Mouse (Mus musculus) embryonic facial prominence, embryonic 12.5 days (tissue): ENCODE measurements around the gene Pnkd. TPM values are rescaled to one million over a fixed set of nuclear protein-coding genes. Genes with fewer than 3 reads are reported as not detected.
A peak's percentile ranks its signal among the peaks of the same experiment; 100 is the strongest.
"Not testable (repeated sequence)": the region's sequence is repeated elsewhere in the genome, so short reads cannot be mapped to it uniquely, and the experiment has no call there.

Experiments used
- ATAC-seq: fragments of 200-750 bp; cut with Nextera tagmentation; 2 replicates; pipeline ENCODE4 v1.8.0; 2017; ENCODE audit not compliant: insufficient number of reproducible peaks, insufficient read depth, low FRiP score, low TSS enrichment
- H3K27ac ChIP-seq: fragments of 300-500 bp; sonication (generic); 2 replicates; pipeline ENCODE4 v1.5.1; 2016; ENCODE audit warnings: mild to moderate bottlenecking
- H3K27me3 ChIP-seq: fragments of 300-500 bp; sonication (generic); 2 replicates; pipeline ENCODE4 v1.6.1; 2016; ENCODE audit warnings: mild to moderate bottlenecking, moderate library complexity
- H3K36me3 ChIP-seq: fragments of 300-500 bp; sonication (generic); 2 replicates; pipeline ENCODE4 v1.6.1; 2016; ENCODE audit warnings: mild to moderate bottlenecking
- H3K4me1 ChIP-seq: fragments of 300-500 bp; sonication (generic); 2 replicates; pipeline ENCODE4 v1.6.1; 2016
- H3K4me2 ChIP-seq: fragments of 300-500 bp; sonication (generic); replicated peaks from 2 replicates; pipeline ENCODE4 v1.6.1; 2016; ENCODE audit warnings: mild to moderate bottlenecking, moderate library complexity
- H3K4me3 ChIP-seq: fragments of 300-500 bp; sonication (generic); 2 replicates; pipeline ENCODE4 v1.5.1; 2016; ENCODE audit warnings: mild to moderate bottlenecking
- H3K9ac ChIP-seq: fragments of 300-500 bp; sonication (generic); 2 replicates; pipeline ENCODE4 v1.6.1; 2016; ENCODE audit warnings: mild to moderate bottlenecking, moderate library complexity
- H3K9me3 ChIP-seq: fragments of 300-500 bp; sonication (generic); 2 replicates; pipeline ENCODE4 v1.6.1; 2016; ENCODE audit warnings: mild to moderate bottlenecking, moderate library complexity
- WGBS: fragments of 180-500 bp; shearing (Covaris S2); methylation state at CpG from one replicate; pipeline ENCODE4 v1.1.7; 2016; 5-methylcytosine and 5-hydroxymethylcytosine counted together
- polyA plus RNA-seq: library from polyadenylated mRNA; unstranded; fragments of >200 nt; fragmentation: Nextera tagmentation; extraction: Ambion mirVana; gene quantifications from 2 replicates; pipeline ENCODE4 v1.2.1, GENCODE M21; 2016

Pnkd gene
- polyA plus RNA-seq, 1 experiment from 2014 or later, result 106 TPM

GRCm38 (mm10) chr1:74335033-74335432, 50.3 kb downstream of the Pnkd start:
- no peak for ATAC-seq
- Histone ChIP-seq H3K27ac (no peak overlapping the region), H3K36me3 (no peaks in the 10 kb centered on the region), H3K27me3 (no peaks in the 10 kb centered on the region), H3K4me3 (no peak overlapping the region), H3K9me3 (no peaks in the 10 kb centered on the region), H3K4me2 (no peak overlapping the region), H3K4me1 (peaks cover 26% of the 10 kb centered on the region; the same call in 1 of the 2 replicates), H3K9ac (no peak overlapping the region)
- 36% methylated on average over 4 of the region's 4 CpGs for WGBS

GRCm38 (mm10) chr1:74335436-74336170, 50.9 kb downstream of the Pnkd start:
- Histone ChIP-seq H3K9ac (no peak overlapping the region), H3K36me3 (no peaks in the 10 kb centered on the region), H3K4me3 (no peak overlapping the region), H3K4me2 (no peak overlapping the region), H3K4me1 (peaks cover 24% of the 10 kb centered on the region; the same call in 1 of the 2 replicates), H3K9me3 (no peaks in the 10 kb centered on the region), H3K27me3 (no peaks in the 10 kb centered on the region), H3K27ac (no peak overlapping the region)
- ATAC-seq, result no peak
- 79% methylated on average over 6 of the region's 6 CpGs for WGBS

GRCm38 (mm10) chr1:74337241-74337771, 52.6 kb downstream of the Pnkd start:
- H3K27me3 ChIP-seq, result no peaks in the 10 kb centered on the region
- no peak for ATAC-seq
- H3K36me3 ChIP-seq, result no peaks in the 10 kb centered on the region
- WGBS, result 81% methylated on average over 3 of the region's 3 CpGs
- no peak overlapping the region for H3K4me2 ChIP-seq
- H3K4me3 ChIP-seq, result no peak overlapping the region
- H3K4me1 ChIP-seq, result peaks cover 18% of the 10 kb centered on the region; the same call in 1 of the 2 replicates
- no peaks in the 10 kb centered on the region for H3K9me3 ChIP-seq
- no peak overlapping the region for H3K9ac ChIP-seq
- no peak overlapping the region for H3K27ac ChIP-seq

GRCm38 (mm10) chr1:74338013-74338412, 53.3 kb downstream of the Pnkd start:
- Histone ChIP-seq H3K9me3 (no peaks in the 10 kb centered on the region), H3K27me3 (no peaks in the 10 kb centered on the region), H3K4me1 (peaks cover 16% of the 10 kb centered on the region; the same call in 1 of the 2 replicates), H3K4me3 (no peak overlapping the region), H3K36me3 (no peaks in the 10 kb centered on the region), H3K9ac (no peak overlapping the region), H3K27ac (no peak overlapping the region), H3K4me2 (no peak overlapping the region)
- no peak for ATAC-seq
- 85% methylated on average over 5 of the region's 5 CpGs for WGBS

- no peak overlapping the region for H3K27ac ChIP-seq
- peaks cover 10% of the 10 kb centered on the region; the same call in 1 of the 2 replicates for H3K4me1 ChIP-seq
- no peaks in the 10 kb centered on the region for H3K9me3 ChIP-seq
- H3K27me3 ChIP-seq, result no peaks in the 10 kb centered on the region
- no peaks in the 10 kb centered on the region for H3K36me3 ChIP-seq
- no peak overlapping the region for H3K4me2 ChIP-seq
- no peak overlapping the region for H3K9ac ChIP-seq
- ATAC-seq, result no peak
- H3K4me3 ChIP-seq, result no peak overlapping the region
- WGBS, result 64% methylated on average over 4 of the region's 4 CpGs
Observed at GRCm38 (mm10) chr1:74338626-74339025, 53.9 kb downstream of the Pnkd start.

GRCm38 (mm10) chr1:74339917-74340316, 55.2 kb downstream of the Pnkd start:
- no peak for ATAC-seq
- H3K9ac ChIP-seq, result no peak overlapping the region
- 90% methylated on average over 9 of the region's 9 CpGs for WGBS
- H3K4me2 ChIP-seq, result no peak overlapping the region
- H3K27me3 ChIP-seq, result no peaks in the 10 kb centered on the region
- H3K27ac ChIP-seq, result no peak overlapping the region
- no peak overlapping the region for H3K4me3 ChIP-seq
- H3K9me3 ChIP-seq, result no peaks in the 10 kb centered on the region
- no peaks in the 10 kb centered on the region for H3K36me3 ChIP-seq
- H3K4me1 ChIP-seq, result peaks cover 4% of the 10 kb centered on the region; the same call in 1 of the 2 replicates

GRCm38 (mm10) chr1:74340361-74340764, 55.6 kb downstream of the Pnkd start:
- Histone ChIP-seq H3K36me3 (no peaks in the 10 kb centered on the region), H3K4me3 (no peak overlapping the region), H3K9ac (no peak overlapping the region), H3K4me2 (no peak overlapping the region), H3K9me3 (no peaks in the 10 kb centered on the region), H3K27ac (no peak overlapping the region), H3K27me3 (no peaks in the 10 kb centered on the region), H3K4me1 (no peaks in the 10 kb centered on the region)
- 0 out of 2 replicates have a peak, but pooled peaks have one; percentile 18 for ATAC-seq
- WGBS, result 96% methylated on average over 6 of the region's 6 CpGs

- 82% methylated on average over 4 of the region's 4 CpGs for WGBS
- ATAC-seq, H3K4me1 ChIP-seq, H3K9me3 ChIP-seq, H3K4me3 ChIP-seq, H3K4me2 ChIP-seq, H3K9ac ChIP-seq, H3K36me3 ChIP-seq, H3K27me3 ChIP-seq, H3K27ac ChIP-seq: not testable (repeated sequence)
Observed at GRCm38 (mm10) chr1:74340992-74341391, 56.3 kb downstream of the Pnkd start.

GRCm38 (mm10) chr1:74341898-74342297, 57.2 kb downstream of the Pnkd start:
- Histone ChIP-seq H3K36me3 (no peaks in the 10 kb centered on the region), H3K9ac (no peak overlapping the region), H3K27ac (no peak overlapping the region), H3K27me3 (no peaks in the 10 kb centered on the region), H3K4me2 (no peak overlapping the region), H3K4me3 (no peak overlapping the region), H3K9me3 (no peaks in the 10 kb centered on the region), H3K4me1 (no peaks in the 10 kb centered on the region)
- ATAC-seq, result no peak
- 90% methylated on average over 7 of the region's 7 CpGs for WGBS

- ATAC-seq, result no peak
- no peaks in the 10 kb centered on the region for H3K27me3 ChIP-seq
- H3K36me3 ChIP-seq, result no peaks in the 10 kb centered on the region
- H3K9ac ChIP-seq, result no peak overlapping the region
- H3K4me1 ChIP-seq, result no peaks in the 10 kb centered on the region
- H3K4me2 ChIP-seq, result no peak overlapping the region
- H3K27ac ChIP-seq, result no peak overlapping the region
- 84% methylated on average over 1 of the region's 1 CpGs for WGBS
- H3K9me3 ChIP-seq, result no peaks in the 10 kb centered on the region
- no peak overlapping the region for H3K4me3 ChIP-seq
Observed at GRCm38 (mm10) chr1:74342308-74342707, 57.6 kb downstream of the Pnkd start.

GRCm38 (mm10) chr1:74343161-74343560, 58.4 kb downstream of the Pnkd start:
- 74% methylated on average over 5 of the region's 5 CpGs for WGBS
- Histone ChIP-seq H3K4me1 (no peaks in the 10 kb centered on the region), H3K4me2 (no peak overlapping the region), H3K27me3 (no peaks in the 10 kb centered on the region), H3K9ac (no peak overlapping the region), H3K9me3 (no peaks in the 10 kb centered on the region), H3K4me3 (no peak overlapping the region), H3K27ac (no peak overlapping the region), H3K36me3 (no peaks in the 10 kb centered on the region)
- no peak for ATAC-seq

GRCm38 (mm10) chr1:74344163-74344916, 59.6 kb downstream of the Pnkd start:
- Histone ChIP-seq H3K9ac (no peak overlapping the region), H3K4me1 (no peaks in the 10 kb centered on the region), H3K9me3 (no peaks in the 10 kb centered on the region), H3K27me3 (no peaks in the 10 kb centered on the region), H3K4me2 (no peak overlapping the region), H3K36me3 (peaks cover 10% of the 10 kb centered on the region; the same call in 1 of the 2 replicates), H3K4me3 (no peak overlapping the region), H3K27ac (no peak overlapping the region)
- ATAC-seq, result no peak
- 79% methylated on average over 11 of the region's 11 CpGs for WGBS
